Mouse (Mus musculus): Measurements from ENCODE around the gene Blcap.
"Not testable (repeated sequence)": the region's sequence is repeated elsewhere in the genome, so short reads cannot be mapped to it uniquely, and the experiment has no call there.

Gene Blcap

DNA sequence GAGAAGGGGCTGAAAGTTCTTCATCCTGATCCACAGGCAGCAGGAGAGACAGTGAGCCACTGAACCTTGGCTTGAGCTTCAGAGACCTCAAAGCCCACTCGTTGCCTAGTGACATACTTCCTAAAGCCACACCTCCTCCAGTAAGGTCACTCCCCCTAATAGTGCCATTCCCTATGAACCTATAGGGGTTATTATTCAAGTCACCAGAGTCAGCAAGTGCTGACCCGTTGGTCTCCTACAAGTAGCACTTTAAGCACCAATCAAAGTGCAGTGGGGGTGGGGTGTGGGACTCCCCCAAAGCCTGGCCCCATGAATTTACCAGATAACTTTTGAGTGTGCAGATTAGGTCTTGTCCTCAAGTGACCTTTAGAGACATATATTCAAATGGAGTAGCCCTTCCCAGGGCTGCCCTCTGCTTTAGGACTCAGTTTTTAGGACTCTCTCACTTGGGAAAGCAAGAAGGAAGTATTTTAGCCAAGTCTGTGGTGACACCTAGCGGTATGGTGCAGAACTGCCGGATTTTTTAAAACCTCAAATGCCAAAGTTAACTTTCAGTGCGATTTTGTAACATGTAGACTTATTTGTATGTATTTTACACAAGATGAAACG lies at the start of gene Blcap:
TSS of gene Blcap (minus strand) at position 51 of the 609 bp plus-strand sequence.
- DNase-seq (ENCODE audit: low spot score in 2 of 2): peak; percentile 57 to 58

DNA sequence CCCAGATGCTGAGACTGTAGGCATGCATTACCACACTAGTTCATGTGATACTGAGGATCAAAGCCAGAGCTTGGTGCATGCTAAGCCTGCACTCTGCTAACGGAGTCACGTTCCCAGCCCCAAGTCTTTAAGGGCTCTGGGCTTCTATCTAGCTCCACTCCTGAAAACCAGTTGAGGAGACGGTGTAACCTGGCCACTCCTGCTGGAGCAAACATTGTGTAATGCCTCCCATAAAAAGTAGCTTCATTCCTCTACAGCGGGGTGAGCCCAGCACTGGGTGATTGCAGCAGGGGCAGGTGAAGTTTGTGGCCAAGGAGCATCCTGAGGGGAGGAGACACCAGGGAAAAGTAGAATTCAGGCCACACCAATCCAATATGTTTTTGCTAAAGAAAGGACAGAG lies 47.3 kb upstream of the Blcap start:
- no peak for DNase-seq (ENCODE audit: low spot score in 2 of 2)

DNA sequence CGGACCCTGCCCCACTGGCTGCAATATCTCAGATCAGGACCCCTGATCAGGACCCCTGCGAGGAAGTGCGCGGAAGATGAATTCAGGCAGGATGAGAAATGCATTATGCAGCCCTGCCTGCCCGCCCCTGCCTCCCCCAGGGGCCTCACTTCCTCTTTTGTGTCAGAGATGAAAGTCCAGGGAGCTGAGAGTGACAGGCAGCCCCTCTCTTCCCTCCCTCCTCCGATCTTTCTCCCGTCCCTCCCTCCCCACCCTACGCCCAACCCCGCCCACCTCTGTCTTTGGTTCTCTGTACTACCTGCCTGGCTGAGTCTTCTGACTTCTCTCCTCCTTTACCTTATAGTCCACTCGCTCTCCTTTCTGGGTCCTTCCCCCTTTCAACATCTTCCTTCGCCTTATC lies 42.9 kb upstream of the Blcap start:
- peak in 1 of 2 experiments; percentile 39 for DNase-seq (ENCODE audit: low spot score in 2 of 2)

DNA sequence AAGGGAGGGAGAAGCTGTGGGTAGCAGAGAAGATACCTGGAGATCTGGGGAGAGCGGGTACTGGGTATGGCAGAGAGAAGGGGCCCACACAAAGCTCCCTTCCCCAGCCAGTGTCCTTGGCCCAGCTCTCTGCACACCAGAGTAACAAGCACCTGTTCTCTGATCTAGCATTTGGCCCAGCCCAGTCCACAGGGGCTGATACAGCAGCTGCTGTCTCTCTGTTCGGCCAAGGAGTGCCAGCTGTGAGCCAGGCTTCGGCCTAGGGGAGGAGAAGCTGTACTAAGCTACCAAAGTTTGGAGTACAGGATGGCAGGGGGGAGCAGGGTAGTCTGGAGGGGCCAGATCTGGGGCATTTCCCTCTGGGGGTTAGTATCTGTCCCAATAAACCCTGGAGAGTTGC lies 40.7 kb upstream of the Blcap start:
- no peak for DNase-seq (ENCODE audit: low spot score in 2 of 2)

DNA sequence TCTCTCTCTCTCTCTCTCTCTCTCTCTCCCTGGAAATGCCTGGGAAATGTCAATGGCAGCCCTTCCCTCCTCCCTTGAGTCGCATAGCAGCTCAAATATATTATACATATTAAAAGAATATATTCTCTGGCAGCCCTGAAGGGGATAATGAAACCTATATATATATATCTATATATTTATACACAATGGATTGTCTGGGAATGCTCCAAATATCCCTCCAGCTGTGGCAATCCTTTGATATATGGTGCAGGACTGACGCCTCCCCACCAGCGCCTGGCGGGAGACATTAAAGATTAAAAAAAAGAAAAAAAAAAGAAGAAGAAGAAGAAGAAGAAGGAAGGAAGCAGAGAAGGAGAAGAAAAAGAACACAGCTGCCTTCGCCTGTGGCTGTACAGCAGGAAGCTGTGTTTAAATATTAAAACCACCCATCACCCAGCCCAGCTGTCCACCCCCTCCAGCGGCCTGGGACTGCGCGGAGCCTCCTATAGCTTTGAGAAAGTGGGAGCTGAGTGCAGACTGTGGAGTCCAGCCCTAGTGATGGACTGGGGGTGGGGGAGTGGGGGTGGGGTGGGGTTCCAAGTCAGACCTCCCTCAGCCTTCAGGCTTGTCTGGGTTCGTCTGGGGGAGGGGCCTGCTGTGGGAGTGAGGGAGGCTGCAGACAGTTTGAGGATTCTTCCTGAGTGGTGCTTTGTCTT lies 36.6 kb upstream of the Blcap start:
- no peak for DNase-seq (ENCODE audit: low spot score in 2 of 2)

DNA sequence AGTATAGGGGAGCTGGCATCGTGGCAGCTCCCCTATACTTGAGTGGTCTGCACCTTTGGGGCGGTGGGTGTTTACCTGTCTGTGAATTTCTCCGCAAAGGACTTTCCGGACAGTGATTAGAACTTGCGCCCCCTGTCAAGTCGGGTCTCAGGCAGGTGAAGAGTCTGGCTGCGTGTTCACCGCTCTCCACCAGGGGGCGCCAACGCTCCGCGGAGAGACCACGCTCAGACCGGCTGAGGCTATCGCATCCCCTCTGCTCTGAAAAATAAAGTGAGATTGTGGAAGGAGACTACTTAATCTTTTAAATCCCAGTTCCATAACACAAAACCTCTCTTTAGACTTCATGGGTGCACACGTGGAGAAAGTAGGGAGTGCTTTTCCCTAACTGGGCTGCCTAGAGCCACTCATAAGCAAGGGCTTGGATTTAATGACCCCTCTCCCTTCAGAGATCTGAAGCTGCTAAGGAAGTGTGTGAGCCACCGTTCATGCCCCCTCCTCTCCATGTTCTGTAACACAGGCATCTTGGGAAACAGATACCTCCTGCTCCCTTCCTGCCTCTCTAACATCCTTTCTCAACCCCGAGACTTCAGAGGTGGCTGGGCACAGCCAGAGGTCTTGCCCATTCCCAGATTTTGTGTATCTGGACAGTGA lies 34.1 kb upstream of the Blcap start:
- DNase-seq (ENCODE audit: low spot score in 2 of 2): peak; percentile 48 to 68

DNA sequence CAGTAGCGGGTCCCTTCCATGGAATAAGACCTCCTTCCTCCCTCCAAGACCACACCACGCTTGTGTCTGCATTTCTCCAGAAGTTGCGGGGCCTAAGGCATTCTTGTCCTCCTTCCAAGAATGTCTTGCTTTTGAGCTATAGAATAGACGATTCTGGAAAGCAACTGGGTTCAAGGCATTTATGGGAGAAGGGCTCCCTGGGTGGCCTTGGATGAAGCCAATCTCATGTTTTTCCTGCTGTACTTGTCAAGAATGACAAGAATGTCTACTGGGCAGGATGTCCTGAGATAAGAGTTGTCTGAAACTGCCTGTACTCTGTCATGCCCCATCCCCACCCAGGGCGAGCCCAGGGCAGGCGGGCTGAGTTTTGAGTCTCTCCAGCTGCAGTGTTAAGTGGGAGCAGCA lies 30.4 kb upstream of the Blcap start:
- DNase-seq (ENCODE audit: low spot score in 2 of 2): no peak

DNA sequence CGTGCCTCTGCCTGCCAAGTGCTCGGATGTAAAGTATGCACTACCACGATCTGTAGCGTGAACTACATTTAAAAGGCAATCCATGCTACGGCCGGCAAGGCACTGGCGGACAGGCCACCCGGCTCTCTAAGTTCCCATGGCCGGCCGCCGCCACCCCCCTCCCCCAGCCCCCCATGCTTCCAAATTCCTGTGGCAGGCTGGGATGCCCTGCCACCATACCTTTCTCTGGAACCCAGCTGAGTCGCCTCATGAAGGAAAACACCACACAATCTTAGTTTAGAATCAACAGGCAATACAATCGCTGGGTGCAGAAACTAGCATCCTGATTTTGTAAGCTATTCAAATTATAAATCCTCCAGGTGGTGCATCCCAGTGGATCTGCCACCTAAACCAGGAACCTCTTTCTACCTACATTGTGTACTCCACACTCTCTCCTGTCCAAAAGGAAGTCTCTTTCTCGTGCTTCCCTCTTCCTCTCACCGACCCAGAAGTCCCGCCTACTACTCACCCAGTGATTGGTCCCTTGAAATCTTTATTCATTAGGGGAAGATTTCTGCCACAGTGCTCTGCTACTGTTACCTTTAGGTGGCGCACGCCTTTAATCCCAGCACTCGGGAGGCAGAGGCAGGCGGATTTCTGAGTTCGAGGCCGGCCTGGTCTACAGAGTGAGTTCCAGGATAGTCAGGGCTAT lies 25.9 kb upstream of the Blcap start:
- DNase-seq (ENCODE audit: low spot score in 2 of 2): no peak

DNA sequence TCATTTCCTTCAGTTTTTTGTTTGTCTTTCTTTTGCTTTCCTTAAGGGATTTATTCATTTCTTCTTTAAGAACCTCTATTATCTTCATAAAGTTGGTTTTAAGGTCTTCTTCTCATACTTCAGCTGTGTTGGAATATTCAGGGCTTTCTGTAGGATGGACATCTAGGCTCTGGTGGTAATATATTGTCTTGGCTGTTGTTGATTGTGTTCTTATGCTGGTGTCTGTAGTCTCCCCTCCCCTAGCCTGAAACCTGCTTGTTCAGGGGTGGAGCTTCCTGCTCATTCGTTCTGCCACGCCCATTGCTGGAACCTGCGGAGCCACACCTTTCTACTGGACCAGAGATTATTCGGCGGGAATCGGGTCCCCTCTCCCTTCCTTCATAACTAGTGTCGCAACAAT lies 14.3 kb upstream of the Blcap start:
- DNase-seq (ENCODE audit: low spot score in 2 of 2): not testable (repeated sequence)

DNA sequence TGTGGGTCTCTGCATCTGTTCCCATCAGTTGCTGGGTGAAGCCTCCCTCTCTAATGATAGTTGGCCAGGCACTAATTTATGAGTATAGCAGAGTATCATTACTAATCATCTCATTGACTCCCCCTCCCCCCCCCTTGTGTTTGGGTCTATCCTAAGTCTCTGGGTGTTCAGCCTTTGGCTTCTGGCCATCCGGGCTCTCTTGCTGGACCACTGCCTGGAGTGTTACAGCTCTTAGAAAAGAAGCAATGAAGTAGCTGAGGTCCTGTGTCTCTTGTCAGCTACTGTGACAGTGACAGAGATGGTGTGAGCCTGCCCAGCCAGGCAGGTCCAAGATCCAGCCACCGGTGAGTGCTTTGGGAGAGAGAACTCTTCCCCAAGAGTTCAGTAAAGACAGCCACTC lies 1.7 kb upstream of the Blcap start:
- no peak for DNase-seq (ENCODE audit: low spot score in 2 of 2)

DNA sequence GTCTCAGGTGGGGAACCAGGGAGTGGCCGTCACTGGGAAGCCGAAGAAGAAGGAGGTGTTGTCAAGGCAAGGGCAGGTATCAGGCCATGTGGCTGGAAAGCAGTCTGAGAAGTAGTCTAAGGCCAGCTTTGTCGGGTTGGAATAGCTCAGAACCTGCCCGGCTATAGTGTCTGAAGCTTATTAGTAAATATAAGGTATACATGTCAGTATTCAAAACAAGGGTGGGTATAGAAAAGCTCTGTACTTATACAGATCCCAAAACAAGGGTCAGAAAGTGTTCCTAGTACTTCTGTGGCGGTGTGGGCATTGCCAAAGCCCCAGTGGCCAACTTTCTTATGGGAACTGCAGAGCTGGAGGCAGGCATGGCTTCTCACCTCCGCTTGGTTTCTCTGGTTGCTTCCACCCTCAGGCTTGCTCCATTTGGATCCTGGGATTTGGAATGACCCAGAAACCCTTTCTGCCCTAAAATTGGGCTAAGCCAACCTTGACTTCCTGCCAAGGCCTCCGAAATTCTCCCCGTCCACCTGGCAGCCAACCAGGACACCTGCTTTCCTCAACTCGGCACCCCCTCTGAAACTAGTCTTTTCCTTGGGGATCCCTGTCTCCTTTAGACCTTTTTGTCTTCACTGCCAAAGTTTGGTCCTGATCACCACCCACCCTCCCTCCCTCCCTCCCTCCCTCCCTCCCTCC lies 1.1 kb downstream of the Blcap start:
- no peak for DNase-seq (ENCODE audit: low spot score in 2 of 2)

DNA sequence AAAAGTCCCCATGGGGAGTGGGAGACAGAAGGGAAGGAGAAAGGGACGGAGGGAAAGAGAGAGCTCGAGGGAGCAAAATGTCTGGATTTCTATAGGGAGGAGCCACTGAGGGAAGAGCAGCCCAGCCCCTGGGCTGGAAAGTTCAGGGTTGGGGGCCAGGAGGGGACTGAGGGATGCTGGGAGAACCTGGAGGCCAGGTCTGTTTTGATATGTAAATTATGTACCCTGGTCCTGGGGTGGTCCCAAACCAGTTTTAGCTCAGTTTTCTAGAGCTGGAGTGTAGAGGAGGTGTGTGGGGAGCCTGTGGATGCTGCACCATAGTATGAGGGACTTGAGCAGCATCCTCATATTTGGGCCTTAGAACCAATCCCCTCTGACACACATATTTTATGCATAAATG lies 2.2 kb downstream of the Blcap start:
- no peak for DNase-seq (ENCODE audit: low spot score in 2 of 2)

DNA sequence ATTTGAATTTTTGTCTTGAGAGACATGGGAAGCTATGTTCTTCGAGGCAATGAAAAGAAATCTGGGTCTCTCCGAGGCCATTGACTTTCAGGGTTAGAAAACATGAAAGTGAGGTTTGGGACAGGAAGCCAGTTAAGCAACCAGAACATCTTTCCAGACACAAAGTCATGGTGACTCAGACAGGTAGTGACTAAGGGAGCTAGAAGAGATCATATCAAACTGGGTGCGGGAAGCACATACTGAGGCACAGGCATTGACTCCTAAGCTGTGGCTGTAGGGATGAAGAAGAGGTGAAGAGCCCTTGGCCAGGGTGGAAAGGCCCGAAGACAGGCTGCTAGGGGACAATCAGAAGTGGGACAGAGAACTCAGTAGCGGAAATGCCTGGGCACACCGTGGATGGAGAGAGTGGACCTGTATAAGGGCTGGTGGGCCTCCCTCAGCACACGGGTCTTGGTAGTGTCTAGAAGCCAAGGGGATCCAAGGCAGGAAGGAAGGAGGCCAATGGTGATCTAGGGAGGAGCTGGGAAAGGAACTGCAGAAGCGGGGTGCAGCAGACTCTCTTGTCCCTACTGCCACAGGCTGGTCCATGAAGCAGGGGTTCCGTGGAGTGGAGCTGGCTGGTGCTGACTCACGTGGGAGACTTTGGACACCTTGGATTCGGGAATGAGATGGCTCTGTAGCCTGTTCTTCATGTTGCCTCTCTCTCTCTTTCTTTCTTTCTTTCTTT lies 3.7 kb downstream of the Blcap start:
- peak; percentile 16 to 26 for DNase-seq (ENCODE audit: low spot score in 2 of 2)

DNA sequence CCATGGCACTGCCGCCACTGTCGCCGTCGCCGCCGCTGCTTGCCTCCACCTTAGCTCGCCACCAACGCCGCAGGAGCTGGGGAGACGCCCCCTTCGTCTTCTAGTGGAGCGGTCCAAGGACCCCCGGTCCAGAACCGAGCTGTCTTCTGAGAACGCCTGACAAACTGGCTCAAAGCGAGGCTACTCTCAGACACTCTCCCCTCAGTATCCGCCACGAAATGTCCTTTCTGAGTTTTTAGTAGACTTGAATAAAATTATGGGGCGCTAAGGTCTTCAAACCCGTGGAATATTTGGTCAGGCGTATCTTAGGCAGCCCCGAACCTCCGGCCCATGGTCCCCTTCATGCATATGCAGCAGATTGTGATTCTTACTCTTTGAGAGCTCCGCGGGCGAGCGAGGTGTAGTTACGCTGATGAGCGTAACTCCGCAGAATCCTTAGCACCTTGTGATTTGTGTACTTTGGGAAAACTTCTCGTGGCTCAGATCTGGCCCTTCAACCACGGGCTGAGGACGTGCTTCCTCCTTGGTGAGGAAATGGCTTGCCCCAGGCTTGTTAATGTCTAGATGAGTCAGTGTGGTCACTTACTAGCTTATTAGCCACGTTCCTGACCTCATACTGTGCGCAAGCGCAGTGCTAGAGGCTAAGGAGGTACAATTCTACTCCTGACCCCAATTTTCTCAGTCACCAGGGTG lies 4.7 kb downstream of the Blcap start:
- peak; percentile 91 to 92 for DNase-seq (ENCODE audit: low spot score in 2 of 2)

DNA sequence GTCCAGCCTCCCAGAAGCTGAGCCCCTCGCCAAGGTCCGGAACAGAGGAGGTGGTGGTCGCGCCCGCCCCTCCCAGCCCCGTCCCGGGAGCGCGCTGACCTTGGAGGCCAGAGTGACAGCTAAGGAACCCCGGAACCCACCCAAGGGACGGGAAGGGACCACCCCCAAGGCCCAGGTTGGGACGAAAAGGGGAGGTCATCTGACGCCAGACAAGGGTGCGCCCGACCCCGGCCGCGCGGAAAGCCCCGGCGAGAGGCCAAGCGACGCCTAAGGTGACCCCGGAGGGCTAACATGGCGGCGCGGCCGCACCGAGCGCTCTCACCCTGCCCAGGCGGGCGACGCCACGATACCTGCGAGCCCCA lies 5.2 kb downstream of the Blcap start:
- DNase-seq (ENCODE audit: low spot score in 2 of 2): no peak

DNA sequence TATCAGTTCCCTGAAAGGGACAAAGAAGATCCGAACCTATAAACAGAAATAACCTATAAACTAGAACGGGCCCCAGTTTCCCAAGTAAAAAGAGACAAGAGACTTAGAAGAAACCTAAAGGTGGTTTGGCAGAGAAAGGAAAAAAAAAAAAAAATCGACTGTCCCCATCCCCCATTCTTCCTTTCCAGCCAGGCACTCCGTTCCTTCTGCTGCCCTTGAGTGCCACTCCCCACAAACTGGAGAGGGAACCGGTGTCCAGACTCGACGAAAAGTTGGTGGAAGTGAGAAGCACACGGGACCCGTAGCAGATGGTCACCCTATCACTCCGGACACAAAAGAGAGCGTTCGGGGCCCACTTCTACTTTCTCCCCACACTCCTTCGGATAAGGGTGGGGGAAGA lies 5.6 kb downstream of the Blcap start:
- no peak for DNase-seq (ENCODE audit: low spot score in 2 of 2)

DNA sequence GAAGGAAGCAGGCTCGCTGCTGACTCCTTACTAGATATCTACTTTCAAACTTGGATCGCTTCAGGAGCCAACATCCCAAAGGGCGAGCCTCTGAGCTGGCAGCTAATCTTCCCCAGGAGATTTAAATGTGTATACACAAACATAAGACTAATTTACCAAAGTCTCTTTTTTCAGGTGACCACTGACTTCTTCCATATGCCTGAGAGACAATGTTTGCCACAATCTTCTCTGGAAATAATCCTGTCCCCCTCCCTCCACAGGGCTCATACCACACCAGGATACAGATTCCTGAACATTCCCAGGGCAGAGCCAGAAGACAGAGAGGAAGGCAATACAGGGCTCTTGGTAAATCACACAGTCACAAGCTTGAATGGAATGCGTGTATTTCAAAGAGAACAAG lies 6.4 kb downstream of the Blcap start:
- no peak for DNase-seq (ENCODE audit: low spot score in 2 of 2)

DNA sequence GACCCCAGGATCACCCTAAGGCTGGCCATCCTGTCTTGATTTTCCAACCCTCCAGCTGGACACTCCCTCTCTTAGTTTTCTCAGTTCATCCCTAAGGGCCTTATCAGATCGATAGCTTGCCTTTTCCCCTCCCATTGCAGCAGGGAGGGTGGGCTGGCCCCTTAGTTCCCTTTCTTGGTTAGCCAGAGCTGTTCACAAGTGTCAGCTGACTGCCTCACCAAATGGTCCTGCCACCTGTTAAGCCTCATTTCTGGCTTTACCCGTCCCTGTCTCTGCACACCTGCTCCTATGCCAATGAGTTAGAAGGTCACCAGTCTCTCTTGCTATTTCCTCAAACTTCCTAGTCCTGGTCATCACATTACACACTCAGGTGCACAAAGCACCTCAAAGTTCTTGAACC lies 8.0 kb downstream of the Blcap start:
- no peak for DNase-seq (ENCODE audit: low spot score in 2 of 2)

DNA sequence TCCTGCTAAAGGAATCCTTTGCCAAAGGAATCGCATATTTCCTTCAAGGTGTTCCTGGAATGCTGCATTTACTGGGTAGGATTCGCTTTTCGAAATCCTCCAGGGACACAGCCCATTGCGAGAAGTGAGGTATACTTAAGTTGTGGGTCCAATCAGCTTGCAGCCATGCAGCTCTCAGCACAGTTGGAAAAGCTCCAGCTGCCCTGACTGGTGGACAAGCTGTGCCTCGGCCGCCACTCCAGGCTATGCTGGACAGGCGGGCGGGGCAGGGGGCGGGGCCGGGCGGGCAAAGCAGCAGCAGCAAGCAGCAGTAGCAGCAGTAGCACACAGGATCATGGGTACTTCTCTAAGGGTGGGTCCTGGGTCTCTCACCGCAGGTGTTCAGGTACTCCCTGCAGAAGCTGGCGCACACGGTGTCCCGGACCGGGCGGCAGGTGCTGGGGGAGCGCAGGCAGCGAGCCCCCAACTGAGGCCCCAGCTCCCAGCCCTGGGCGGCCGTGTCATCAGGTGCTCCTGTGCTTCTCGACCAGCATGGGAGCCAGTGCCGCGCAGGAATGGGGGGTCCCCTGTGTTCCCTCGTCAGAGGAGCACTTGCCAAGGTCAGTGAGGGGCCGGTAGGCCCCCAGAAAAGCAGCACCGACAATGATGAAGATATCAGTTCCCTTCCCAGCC lies 9.8 kb downstream of the Blcap start:
- DNase-seq (ENCODE audit: low spot score in 2 of 2): no peak

DNA sequence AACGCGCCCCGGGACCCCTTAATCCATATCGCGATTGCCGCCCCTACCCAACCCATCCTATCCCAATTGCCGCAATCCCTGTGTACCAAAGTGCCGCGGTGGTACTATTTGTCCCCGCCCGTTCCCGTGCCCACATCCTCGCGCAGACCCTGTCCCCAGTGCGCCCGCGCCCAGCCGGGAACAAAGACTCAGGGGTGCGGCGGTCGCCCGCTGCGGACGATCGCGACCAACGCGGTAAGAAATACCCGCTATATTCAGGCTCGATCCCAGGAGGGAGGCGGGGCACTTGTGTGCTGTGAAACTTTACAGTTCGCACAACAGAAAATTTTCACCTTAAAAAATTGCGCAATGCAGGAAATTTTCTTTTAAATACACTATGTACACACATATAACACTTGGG lies 10.8 kb downstream of the Blcap start:
- no peak for DNase-seq (ENCODE audit: low spot score in 2 of 2)

Measured in natural killer cell, adult 2 months (primary cell).